Mouse (Mus musculus): ENCODE measurements around the gene Shroom3.

- TF ChIP-seq CTCF (conservative IDR thresholded peaks at IDR 0.05; ENCODE audit: insufficient read depth, insufficient read length, low read depth, low read length) (no peak), POLR2A (IDR thresholded peaks at IDR 0.05; ENCODE audit: low read depth, low read length) (no peak)
Observed at GRCm38 (mm10) chr5:92880893-92881292, 197.7 kb downstream of the Shroom3 start.

Data from kidney, adult 2 months (tissue).